Mouse (Mus musculus): ENCODE results near the gene Pgam2. TPM values are rescaled to one million over a fixed set of nuclear protein-coding genes. Genes with fewer than 3 reads are reported as not detected.
"Not testable (repeated sequence)": the region's sequence is repeated elsewhere in the genome, so short reads cannot be mapped to it uniquely, and the experiment has no call there.

Gene Pgam2
- polyA plus RNA-seq, 1 experiment, result not detected

DNA sequence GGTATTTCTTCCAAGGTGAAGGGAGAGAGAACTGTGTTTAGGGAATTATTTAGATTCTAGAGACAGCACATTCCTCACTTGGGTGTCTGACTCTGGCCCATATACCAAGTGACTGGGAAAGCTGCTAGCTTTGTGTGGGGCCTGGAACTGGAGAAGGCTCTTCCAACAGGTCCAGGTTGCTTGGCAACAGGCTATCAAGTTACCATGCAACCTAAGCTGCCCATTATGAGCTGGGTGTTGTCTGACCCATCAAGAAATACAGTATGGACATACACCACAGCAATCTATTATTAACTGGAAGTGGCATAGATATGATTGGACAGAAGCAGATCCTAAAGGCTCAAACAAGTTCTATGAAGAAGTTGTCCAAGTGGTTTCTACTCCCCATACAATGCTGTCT, 21.9 kb upstream of the Pgam2 start:
- TF ChIP-seq POLR2A (IDR thresholded peaks at IDR 0.05; ENCODE audit: insufficient read depth, low read depth, low read length) (no peak), CTCF (IDR thresholded peaks at IDR 0.05; ENCODE audit: insufficient read depth, low read depth, low read length) (no peak)
- Histone ChIP-seq H3K4me1 (ENCODE audit: control insufficient read depth, insufficient read depth, low read length) (no peaks in the 10 kb centered on the region), H3K4me3 (ENCODE audit: insufficient read depth, low read depth, low read length) (no peak overlapping the region), H3K27ac (ENCODE audit: insufficient read depth, low read depth, low read length) (no peak overlapping the region)

- 72% methylated on average over 2 of the region's 2 CpGs for WGBS
- Histone ChIP-seq H3K27ac (ENCODE audit: insufficient read depth, low read depth, low read length) (no peak overlapping the region), H3K4me3 (ENCODE audit: insufficient read depth, low read depth, low read length) (no peak overlapping the region), H3K4me1 (ENCODE audit: control insufficient read depth, insufficient read depth, low read length) (no peaks in the 10 kb centered on the region)
- TF ChIP-seq POLR2A (IDR thresholded peaks at IDR 0.05; ENCODE audit: insufficient read depth, low read depth, low read length) (no peak), CTCF (IDR thresholded peaks at IDR 0.05; ENCODE audit: insufficient read depth, low read depth, low read length) (no peak)
Observed at GRCm38 (mm10) chr11:5819223-5819622, 15.7 kb upstream of the Pgam2 start.

- H3K4me3 ChIP-seq (ENCODE audit: insufficient read depth, low read depth, low read length), result no peak overlapping the region
- no peaks in the 10 kb centered on the region for H3K4me1 ChIP-seq (ENCODE audit: control insufficient read depth, insufficient read depth, low read length)
- H3K27ac ChIP-seq (ENCODE audit: insufficient read depth, low read depth, low read length), result no peak overlapping the region
- TF ChIP-seq CTCF (IDR thresholded peaks at IDR 0.05; ENCODE audit: insufficient read depth, low read depth, low read length), result no peak
- no peak for TF ChIP-seq POLR2A (IDR thresholded peaks at IDR 0.05; ENCODE audit: insufficient read depth, low read depth, low read length)
- WGBS, result 74% methylated on average over 10 of the region's 10 CpGs
Observed at GRCm38 (mm10) chr11:5813381-5813780, 9.8 kb upstream of the Pgam2 start.

DNA sequence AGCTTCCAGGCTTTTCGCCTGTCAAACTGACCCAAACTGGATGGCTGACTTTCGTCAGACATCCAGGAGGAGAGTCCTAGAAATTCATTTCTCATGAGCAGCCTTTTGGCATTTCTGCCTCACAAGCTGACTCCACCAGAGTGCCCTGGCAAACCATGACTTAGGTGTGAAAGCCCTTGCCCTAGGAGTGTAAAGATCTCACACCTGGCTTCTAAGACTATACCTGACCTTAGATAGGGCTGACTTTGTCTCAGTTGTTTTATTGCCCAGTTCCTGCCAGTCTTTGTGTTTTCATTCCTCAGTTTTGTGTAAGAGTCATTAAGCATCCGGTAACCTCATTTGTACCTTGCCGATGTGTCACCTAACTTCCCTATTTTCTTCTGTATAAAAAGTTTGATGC, 6.0 kb upstream of the Pgam2 start:
- H3K27ac ChIP-seq (ENCODE audit: insufficient read depth, low read depth, low read length); H3K4me3 ChIP-seq (ENCODE audit: insufficient read depth, low read depth, low read length); H3K4me1 ChIP-seq (ENCODE audit: control insufficient read depth, insufficient read depth, low read length): not testable (repeated sequence)
- 94% methylated on average over 4 of the region's 4 CpGs for WGBS

DNA sequence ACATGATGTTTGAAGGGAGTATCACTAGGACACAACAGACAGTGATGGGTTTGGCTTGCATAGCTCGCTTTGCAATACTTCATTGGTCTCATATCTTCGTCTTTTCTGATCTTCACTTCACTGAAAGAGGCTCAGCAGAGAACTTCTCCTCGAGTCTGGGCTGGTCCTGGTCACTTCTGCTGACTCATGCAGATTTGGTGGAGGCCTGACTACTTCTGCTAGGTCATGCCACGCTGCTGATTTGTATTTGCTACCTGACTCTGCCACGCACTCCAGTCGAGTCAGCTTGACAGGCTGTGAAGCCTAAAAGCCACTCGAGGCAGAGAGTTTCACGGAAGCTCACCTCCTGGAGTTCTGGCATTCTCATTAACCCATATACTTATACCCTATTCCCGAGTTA, 4.4 kb upstream of the Pgam2 start:
- H3K27ac ChIP-seq (ENCODE audit: insufficient read depth, low read depth, low read length), result no peak overlapping the region
- no peak for TF ChIP-seq CTCF (IDR thresholded peaks at IDR 0.05; ENCODE audit: insufficient read depth, low read depth, low read length)
- WGBS, result 82% methylated on average over 9 of the region's 9 CpGs
- H3K4me1 ChIP-seq (ENCODE audit: control insufficient read depth, insufficient read depth, low read length), result peaks cover 8% of the 10 kb centered on the region; the same call in 1 of the 2 replicates
- H3K4me3 ChIP-seq (ENCODE audit: insufficient read depth, low read depth, low read length), result no peak overlapping the region

DNA sequence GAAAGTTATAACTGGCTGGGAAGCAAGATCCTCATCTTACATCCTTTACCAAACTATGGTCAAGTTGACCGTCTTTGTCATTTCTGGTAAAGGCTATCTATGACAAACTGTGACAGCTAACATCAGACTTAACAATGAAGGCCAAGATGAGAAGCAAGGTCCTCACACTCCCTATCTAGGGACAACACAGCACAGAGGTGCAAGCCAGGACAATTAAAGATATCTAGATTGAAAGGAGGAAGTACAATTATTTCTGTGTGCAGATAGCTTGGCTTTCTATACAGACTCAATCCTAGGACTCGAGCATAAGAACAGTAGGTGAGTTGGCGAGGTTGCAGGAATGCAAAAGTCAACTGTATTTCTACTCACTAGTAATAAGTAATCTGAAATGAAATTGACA, 2.2 kb upstream of the Pgam2 start:
- Histone ChIP-seq H3K4me1 (ENCODE audit: control insufficient read depth, insufficient read depth, low read length) (peaks cover 9% of the 10 kb centered on the region; the same call in 1 of the 2 replicates), H3K27ac (ENCODE audit: insufficient read depth, low read depth, low read length) (no peak overlapping the region), H3K4me3 (ENCODE audit: insufficient read depth, low read depth, low read length) (no peak overlapping the region)
- 88% methylated on average over 3 of the region's 3 CpGs for WGBS
- TF ChIP-seq CTCF (IDR thresholded peaks at IDR 0.05; ENCODE audit: insufficient read depth, low read depth, low read length), result no peak
- no peak for TF ChIP-seq POLR2A (IDR thresholded peaks at IDR 0.05; ENCODE audit: insufficient read depth, low read depth, low read length)

DNA sequence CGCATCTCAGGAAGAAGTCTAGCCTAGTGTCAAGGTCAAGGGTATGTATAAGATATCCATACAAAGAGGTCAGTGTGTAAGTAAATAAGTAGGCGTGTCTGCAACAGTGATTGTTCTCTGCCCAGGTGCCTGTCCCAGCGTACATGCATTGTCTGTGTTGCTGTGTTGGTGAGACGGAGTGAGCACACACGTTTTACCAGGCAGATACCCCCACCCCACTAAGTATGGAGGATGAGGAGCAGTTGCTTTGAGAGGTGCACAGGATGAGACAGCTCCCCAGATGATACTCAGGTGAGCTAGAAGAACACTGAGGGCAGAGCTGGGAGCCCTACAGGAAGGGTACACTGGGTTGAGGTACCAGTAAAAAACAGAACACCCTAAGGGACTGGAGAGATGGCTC, 641 bp upstream of the Pgam2 start:
- TF ChIP-seq POLR2A (IDR thresholded peaks at IDR 0.05; ENCODE audit: insufficient read depth, low read depth, low read length) (no peak), CTCF (IDR thresholded peaks at IDR 0.05; ENCODE audit: insufficient read depth, low read depth, low read length) (no peak)
- no peak overlapping the region for H3K4me3 ChIP-seq (ENCODE audit: insufficient read depth, low read depth, low read length)
- 73% methylated on average over 5 of the region's 5 CpGs for WGBS
- no peak overlapping the region for H3K27ac ChIP-seq (ENCODE audit: insufficient read depth, low read depth, low read length)
- peaks cover 9% of the 10 kb centered on the region; the same call in 1 of the 2 replicates for H3K4me1 ChIP-seq (ENCODE audit: control insufficient read depth, insufficient read depth, low read length)

DNA sequence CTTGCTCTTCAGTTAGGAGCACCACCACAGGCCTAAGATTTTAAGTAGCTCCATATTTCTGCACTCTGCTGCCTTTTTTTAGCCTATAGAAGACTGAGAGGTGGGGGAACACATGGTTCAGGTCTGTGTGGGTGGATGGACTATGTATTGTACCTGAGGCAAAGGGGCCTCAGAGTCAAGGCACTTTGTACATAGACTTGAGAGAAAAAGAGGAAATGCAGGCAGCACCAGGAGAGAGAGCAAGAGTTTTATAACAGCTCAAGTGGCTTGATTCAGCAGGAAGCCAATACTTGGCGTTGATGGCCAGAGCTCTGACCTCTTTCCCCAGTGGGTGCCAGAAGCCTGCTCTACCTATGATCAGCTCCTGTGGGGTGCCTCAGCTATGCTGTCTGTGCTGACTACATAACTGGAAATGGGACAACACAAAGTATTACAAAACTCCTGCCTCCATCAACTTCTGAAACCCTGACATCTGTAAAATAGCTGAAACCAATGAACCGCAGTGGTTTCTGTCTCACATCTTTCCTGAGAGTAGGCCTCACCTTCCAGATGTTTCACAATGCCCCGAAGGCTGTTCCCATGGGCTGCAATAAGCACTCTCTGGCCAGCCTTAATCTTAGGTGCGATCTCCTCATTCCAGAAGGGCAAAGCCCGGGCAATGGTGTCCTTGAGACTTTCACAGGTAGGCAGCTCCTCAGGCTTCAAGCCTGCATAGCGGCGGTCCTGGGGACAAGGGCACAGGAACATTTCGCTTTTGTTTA, 896 bp downstream of the Pgam2 start:
- Histone ChIP-seq H3K27ac (ENCODE audit: insufficient read depth, low read depth, low read length) (no peak overlapping the region), H3K4me3 (ENCODE audit: insufficient read depth, low read depth, low read length) (no peak overlapping the region), H3K4me1 (ENCODE audit: control insufficient read depth, insufficient read depth, low read length) (peaks cover 9% of the 10 kb centered on the region; the same call in 1 of the 2 replicates)
- 75% methylated on average over 8 of the region's 8 CpGs for WGBS
- TF ChIP-seq POLR2A (IDR thresholded peaks at IDR 0.05; ENCODE audit: insufficient read depth, low read depth, low read length) (no peak), CTCF (IDR thresholded peaks at IDR 0.05; ENCODE audit: insufficient read depth, low read depth, low read length) (no peak)

DNA sequence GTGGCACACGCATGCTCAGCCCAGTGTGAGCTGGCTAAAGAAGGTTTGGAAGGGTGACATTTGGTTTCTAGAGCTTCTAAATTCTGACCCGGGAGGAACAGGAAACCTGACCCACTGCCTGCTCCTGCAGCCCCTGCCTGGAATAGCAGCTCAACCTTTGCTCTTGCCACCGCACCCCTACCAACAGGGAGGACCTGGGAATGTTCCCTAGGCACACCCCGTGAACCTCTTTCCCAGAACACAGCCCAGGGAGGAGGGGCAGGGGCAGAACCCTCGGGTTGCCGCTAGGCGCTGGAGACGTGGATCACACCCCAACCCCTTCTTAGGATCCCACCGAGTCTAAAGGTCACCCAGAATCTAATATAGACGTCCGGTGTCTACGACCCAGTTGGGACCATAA, 1.5 kb downstream of the Pgam2 start:
- Histone ChIP-seq H3K27ac (ENCODE audit: insufficient read depth, low read depth, low read length) (no peak overlapping the region), H3K4me3 (ENCODE audit: insufficient read depth, low read depth, low read length) (no peak overlapping the region), H3K4me1 (ENCODE audit: control insufficient read depth, insufficient read depth, low read length) (peaks cover 9% of the 10 kb centered on the region; the same call in 1 of the 2 replicates)
- 72% methylated on average over 12 of the region's 12 CpGs for WGBS
- TF ChIP-seq POLR2A (IDR thresholded peaks at IDR 0.05; ENCODE audit: insufficient read depth, low read depth, low read length) (no peak), CTCF (IDR thresholded peaks at IDR 0.05; ENCODE audit: insufficient read depth, low read depth, low read length) (no peak)

DNA sequence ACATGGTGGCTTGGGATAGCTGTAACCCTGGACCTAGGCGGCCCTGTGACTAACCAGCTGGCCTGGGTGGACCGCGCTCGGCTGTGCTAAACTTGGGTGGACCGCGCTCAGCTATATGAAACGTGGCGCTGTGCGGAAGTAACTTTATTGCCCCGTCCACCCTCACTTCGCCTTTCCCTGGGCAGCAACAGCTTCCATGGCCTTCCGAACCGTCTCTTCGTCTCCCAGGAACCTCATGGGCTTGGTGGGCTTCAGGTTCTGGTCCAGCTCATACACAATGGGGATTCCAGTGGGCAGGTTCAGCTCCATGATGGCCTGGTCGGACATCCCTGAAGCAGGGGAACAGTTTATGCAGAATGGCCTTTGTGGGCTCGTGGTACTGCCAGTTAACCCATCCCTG, 2.0 kb downstream of the Pgam2 start:
- H3K4me3 ChIP-seq (ENCODE audit: insufficient read depth, low read depth, low read length), result no peak overlapping the region
- H3K27ac ChIP-seq (ENCODE audit: insufficient read depth, low read depth, low read length), result no peak overlapping the region
- WGBS, result 94% methylated on average over 16 of the region's 16 CpGs
- no peak for TF ChIP-seq POLR2A (IDR thresholded peaks at IDR 0.05; ENCODE audit: insufficient read depth, low read depth, low read length)
- TF ChIP-seq CTCF (IDR thresholded peaks at IDR 0.05; ENCODE audit: insufficient read depth, low read depth, low read length), result no peak
- peaks cover 9% of the 10 kb centered on the region; the same call in 1 of the 2 replicates for H3K4me1 ChIP-seq (ENCODE audit: control insufficient read depth, insufficient read depth, low read length)

Data from olfactory bulb, adult 2 months (tissue).